Mouse (Mus musculus) gastrocnemius, postnatal 14 days (tissue): ENCODE measurements at regions not wholly inside any gene's neighbourhood (a gene's known extent, or its start where the extent isn't known, plus 50 kb on each side); places are given as distances from the start of the nearest gene placed in this dataset.
"Not testable (repeated sequence)": the region's sequence is repeated elsewhere in the genome, so short reads cannot be mapped to it uniquely, and the experiment has no call there.

Experiments
- DNase-seq: peaks from one replicate; pipeline ENCODE4 v3.0.0; 2021; ENCODE audit warnings: mixed read lengths
- intact Hi-C: fragments of 180-260 bp; cut with DNase I; formaldehyde crosslinking; loops from one replicate; pipeline ENCODE4 v1.15.1; 2025; ENCODE audit warnings: low total_unique reads

DNA sequence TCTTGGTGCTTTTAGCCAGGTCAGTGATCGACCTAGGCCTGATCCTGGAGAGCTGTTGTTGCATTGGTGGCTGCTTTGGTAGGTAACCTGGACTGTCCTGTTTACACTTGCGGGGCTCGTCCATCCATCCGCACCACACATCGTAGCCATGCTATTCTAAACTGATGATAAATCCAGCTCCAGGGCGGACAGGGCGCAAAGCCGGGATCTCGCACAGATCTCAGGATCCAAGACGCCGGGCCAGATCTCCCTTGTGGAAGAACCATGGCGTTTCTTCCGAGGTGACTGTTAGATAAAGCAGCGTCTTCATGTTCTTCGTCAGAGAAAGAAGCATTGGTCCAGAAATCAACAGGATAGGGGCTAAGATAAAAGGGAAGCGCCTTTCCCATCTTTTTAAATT is 115.6 kb downstream of the Sec16b start:
- DNase-seq, intact Hi-C loops: not testable (repeated sequence)

DNA sequence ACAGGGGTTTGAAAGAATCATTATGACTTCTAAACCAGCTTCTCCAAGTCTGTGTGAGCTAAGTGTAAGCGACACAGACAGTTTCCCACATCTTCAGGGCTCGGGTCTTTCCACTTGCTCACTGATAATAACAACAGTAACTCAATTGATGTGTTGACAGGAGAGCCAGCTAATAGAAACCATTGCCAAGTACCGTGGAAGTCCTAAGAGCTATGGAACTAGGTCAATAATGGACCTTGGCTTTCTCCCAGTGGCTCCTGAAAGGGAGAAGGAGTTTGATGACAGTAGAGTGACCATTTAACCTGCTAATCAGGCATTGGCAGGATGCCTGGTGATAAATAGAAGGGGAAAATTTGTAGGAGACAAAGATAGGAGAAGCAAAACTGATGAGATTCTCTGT is 126.1 kb downstream of the Sec16b start:
- intact Hi-C loops = no loop called here
- DNase-seq = no peak

DNA sequence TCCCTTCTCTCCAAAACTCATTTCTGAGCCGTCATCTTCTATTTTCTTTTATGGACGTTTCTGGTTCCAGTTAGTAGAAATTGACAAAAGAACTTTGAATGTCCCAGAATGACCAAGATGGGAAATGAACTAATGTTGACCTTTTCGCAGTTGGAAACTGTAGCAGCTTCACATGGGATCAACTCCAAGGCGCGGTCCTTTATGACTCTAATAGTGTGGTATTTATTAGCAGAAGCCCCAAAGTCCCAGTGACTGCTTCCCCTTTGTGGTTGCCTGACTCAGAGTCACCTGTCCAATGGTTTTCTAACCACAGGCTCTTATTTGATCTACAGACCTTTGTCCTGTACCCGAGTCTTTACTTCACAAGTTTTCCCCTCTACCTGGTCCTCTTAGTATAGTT is 126.9 kb downstream of the Sec16b start:
- no peak for DNase-seq

DNA sequence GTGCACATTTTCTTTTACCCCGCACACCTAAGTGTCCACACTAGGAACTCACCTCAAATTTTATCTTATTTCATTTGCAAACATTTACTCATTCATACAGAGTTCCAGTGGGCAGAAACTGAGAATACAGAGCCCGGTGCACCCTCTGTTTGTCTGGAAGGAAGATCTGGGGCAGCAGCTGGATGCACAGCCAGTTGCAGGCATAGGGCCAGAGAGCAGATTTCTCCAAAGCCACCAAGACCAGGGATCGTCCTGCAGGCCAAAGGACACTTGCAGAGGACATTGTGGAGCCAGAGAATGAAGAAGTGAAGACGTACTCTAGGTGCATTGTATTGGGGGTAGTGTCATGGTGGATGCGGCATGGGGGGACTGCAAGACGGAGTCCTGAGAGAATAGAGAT is 129.2 kb downstream of the Sec16b start:
- intact Hi-C loops = no loop called here

More for the DNA sequence above, 126.9 kb downstream of the Sec16b start:
- intact Hi-C loops = no loop called here

DNA sequence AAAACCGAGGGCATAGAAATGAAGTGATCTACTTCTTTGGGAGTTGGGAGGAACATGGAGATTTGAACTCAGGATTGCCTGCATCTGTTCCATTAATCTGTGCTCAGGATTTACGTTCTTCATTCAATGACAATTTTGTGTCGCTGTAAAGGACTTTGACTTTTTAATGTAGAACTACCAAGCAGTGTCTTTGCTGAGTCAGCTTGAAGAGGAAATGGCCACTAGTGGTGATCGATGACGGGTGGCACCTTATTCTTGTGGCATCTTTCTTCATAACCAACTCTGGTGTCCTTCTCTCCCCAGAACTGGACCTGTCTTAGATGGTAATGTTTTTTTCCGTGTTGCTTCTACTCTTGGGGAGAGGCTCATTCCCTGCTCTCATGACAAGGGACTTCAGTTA is 137.0 kb downstream of the Sec16b start:
- DNase-seq = no peak
- intact Hi-C loops = no loop called here

More for the DNA sequence above, 129.2 kb downstream of the Sec16b start:
- DNase-seq = no peak

DNA sequence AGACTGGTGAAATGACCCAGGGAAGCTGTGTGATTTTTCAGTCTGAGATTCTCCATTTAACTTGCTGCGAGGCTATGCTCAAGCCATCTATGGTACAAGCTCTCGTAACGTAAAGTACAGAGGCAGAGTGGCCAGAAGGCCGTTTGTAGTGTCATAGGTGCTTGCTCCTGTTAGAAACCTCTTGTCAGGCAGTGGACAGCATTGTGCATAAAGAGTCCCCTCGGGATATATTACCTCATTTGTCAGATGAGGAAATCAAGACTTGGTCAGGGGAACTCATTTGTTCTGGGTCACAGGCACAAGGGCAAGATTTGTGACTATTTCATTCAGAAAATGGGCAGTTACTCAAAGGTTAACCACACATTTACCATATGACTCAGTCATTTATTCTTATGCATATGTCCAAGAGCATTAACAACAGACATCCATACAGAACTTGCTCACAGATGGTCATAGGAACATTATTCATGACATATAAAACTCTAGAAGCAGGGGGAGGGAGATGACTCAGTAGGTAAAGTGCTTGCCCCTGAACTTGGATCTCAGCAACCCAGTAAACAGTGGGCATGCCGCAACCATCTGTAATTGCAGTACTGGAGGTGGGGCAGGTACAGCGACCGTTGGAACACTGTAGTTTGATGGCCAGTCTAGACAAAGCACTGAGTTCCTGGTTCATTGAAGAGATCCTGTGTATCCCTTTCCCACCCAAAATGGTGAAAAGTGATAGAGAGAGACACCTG is 139.3 kb downstream of the Sec16b start:
- intact Hi-C loops = no loop called here
- no peak for DNase-seq

DNA sequence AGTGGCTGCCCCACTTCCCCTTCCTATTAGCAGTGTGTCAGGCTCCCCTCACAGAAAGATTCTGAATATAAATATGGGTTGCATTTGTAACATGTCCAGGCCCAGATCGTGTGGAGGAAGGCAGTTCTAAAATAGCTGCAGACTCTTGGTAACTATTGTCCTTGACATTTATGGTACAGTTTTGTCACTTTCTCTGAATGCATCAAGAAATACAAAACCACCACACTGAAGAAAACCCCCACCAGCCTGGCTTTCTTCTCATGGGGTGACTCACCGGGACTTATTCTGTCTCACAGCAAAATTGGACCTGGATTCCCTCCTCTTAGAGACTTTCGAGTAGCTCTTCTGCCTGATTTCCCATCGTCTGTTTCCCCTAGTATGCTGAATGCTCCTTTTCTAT is 148.9 kb downstream of the Sec16b start:
- intact Hi-C loops = no loop called here
- no peak for DNase-seq

DNA sequence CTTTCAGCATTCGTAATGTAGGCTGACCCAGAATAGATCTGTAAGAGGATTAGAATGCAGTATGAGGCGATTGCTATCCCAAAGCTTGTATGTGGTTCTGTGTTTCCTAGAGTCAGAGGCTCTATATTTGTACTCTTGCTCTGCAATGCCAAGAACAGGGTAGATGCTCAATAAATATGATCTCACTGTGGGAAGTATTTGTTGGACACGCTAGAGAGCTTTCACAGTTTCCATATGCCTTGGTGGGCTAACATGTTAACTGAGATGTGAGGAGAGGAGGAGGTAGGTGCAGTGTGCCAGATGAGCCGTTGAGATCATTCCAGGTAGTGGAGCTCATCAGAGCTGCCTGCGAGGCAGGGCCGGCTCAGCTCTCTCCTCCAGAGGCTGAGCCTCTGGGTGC is 163.1 kb downstream of the Sec16b start:
- no peak for DNase-seq
- intact Hi-C loops = no loop called here

DNA sequence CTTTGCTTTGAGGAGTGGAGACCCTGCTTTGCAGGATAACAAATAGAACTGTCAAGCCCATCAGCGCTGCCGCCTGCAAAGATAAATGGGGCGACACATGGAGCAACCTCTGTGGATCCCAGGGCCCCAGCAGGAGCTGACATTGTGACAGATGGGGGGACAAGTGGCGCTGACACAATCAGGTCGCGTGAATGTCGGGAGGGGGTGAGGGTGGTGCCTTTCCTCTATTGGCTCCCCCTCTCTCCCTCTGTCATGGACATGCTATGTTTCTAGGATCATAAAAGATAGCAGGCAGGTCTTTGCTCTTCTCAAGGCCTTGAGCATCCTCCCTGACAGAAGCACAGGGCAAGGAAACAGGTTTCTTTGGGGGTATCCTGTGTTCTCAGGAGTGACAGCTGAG is 177.8 kb downstream of the Sec16b start:
- intact Hi-C loops = no loop called here
- no peak for DNase-seq

DNA sequence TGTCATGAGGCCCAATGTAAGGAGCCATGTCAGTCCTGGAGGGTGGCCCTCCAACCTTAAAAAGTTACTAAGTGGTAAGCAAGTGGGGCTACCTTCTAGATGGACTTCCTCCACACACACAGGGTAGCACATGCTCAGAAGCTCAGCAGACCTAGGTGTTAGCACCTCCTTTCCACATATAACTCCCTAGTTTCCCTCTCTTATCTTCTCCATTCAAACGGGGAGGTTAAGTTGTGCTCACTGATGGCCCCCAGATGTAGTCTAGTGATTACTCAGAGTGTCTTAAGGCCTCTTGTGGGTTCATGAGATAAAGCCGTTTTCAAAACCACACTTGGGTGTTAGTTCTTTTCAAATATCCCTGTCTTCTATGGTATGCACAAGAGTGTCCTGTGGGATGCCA is 188.7 kb downstream of the Sec16b start:
- no peak for DNase-seq
- intact Hi-C loops = no loop called here

DNA sequence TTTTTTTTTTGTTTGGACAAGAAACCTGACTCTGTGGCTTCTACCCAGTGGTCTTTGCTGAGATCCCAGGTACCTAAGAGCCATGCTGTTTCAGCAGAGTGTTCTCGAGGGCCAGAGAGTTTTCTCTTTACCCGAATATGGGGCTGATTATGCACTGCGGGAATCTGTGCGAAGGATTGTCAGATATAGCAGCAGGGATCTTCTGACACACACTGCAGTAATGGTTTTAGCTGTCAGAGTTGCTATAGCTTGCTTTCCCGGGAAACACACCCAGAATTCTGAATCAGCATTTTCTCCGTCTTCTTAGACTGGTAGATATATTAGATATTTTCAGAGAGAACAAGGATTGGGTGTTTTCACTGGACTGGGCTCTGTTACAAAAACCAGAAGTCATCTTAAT is 197.1 kb downstream of the Sec16b start:
- no peak for DNase-seq
- intact Hi-C loops = no loop called here

DNA sequence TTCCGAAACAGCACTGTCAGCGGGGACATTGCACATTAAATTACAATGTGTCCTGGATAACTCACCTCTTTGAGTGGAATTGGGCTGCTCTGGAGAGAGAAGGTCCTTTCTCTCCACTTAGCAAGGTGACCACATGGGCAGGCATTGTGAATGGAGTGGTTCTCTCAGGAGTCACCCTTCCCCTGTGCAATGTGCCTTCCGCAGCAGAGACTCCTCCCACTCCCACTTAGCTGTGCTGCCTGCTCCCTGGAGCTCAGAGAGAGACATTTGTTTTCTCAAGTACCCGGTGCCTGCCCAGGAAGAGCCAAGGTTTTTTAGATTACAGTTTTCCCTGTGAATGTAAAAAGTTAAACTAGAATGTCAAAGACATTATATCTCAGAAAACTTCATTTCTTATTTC is 198.8 kb downstream of the Sec16b start:
- intact Hi-C loops = no loop called here
- no peak for DNase-seq

DNA sequence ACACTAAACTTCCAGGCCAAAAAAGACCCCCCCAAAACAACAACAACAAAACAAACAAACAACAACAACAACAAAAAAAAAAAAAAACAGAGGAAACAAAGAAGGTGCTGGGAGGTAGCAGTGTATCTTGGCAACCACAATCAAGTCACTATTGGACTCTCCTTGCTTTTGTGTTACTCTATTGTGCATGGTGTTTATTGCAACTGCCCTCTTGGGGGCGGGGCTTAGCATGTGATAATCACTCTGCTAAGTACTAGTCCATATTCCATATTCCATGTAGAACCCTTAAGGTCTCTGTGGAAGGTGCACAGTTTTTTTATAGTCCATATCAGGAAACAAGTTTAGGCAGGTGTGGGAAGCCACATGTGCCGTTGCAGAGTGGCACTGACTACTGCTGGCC is 200.7 kb downstream of the Sec16b start:
- intact Hi-C loops = no loop called here
- no peak for DNase-seq

DNA sequence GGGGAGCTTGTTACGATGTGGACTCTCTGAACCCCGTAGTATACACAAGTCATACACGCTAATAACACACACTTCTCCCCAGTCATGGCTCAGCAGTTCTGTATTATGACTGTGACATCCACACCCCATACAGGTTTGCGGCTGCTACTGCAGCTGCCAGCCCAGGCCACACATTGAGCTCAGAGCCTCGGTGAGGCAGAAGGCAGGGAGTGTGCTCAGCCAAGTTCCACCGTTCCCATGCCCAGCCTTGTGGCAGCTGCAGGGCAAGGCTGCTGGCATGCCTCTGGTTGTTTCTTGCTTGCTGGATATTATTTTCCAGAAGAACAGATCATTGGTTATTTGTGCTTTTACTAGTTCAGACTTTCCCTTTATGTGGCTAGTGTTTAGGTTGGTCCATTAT is 202.6 kb downstream of the Sec16b start:
- intact Hi-C loops = no loop called here
- DNase-seq = peak; percentile 44

DNA sequence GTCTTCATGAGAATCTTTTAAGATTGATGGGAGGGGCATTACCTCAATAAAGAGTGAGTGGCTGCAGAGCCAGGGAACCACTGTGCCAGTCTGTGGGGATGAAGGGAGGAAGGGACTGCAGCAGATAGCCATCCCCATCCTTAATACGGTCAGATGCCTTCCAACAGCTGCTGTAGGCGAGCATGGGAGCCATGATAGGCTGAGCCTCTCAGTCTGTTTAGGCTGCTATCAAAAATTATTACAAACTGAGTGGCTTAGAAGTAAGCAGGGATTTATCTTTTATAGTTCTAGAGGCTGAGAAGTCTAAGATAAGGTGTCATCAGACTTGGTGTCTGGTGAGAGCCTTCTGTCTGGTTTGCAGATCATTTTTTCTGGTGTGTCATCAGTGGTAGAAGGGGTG is 204.3 kb downstream of the Sec16b start:
- intact Hi-C loops = no loop called here
- no peak for DNase-seq

DNA sequence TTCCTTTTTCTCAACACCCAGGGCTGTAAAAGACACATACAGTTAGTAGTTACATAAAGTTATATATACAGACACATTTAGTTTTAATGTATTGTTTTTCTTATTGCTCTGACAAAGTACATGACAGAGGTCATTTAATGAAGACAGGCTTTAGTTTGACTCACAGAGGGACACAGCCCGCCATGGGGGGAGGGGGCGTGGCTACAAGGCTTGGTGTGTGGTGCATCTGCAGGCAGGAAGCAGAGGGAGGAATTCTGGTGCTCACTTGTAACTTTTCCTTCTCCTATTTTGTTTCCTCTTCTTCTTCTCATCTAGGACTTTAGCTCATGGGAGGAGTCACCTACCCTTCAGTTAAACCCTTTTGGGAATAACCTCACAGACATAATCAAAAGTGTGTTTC is 206.0 kb downstream of the Sec16b start:
- intact Hi-C loops = no loop called here
- no peak for DNase-seq

DNA sequence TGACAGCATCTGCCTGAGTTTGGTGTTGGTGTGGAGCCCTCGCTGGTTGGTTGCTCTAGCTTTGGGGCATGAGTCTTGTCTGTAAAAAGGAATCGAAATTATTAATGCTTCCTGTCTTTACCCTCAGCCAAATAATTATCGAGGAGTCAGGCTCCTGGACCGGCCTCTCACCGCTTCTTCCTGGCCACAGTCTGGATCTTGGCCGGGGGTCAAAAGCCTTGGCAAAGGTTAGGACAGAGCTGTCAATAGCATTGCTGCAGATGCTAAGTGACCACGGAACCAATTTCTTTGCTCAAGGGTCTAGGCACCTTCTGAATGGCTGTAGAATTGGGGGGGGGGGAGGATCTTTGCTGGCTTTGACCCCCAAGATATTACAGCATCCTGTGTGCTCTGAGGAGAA is 207.3 kb downstream of the Sec16b start:
- DNase-seq = peak; percentile 32
- intact Hi-C loops = no loop called here

DNA sequence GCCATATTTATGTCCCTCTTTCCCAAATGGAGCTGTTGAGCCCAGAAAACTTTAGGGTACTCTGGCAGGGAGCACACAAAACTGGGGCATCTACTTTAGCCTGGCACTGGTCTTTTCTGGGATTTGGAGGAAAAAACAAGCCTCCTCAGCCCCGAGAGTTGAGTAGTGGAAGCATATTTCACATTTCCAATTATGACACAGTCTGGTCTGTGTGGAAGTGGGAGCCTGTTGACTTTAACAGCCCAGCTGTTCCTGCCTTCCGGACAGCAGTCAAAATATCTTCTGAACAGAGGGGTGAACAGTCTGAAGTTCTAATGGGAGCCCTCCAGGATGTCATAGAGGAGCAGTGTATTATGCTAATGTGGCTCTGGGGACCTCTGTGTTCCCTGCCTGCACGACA is 209.1 kb downstream of the Sec16b start:
- intact Hi-C loops = no loop called here
- DNase-seq = no peak

DNA sequence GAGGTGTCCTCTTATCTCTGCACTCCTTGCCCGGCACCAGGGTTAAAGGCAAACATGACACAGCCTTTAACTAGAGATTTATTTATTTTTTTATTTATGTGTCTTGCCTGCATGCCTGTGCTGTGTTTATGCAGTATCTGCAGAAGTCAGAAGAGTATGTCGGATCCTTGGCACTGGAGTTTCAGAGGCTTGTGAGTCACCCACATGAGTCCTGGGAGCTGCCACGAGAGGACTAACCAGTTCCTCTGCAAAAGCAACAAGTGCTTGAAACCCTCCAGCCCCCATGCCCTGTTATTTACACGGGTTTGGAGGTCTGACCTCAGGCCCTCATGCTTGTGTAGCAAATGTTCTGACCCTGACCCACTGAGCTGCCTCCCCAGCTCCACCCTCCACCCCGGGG is 210.6 kb downstream of the Sec16b start:
- DNase-seq = no peak
- intact Hi-C loops = no loop called here

DNA sequence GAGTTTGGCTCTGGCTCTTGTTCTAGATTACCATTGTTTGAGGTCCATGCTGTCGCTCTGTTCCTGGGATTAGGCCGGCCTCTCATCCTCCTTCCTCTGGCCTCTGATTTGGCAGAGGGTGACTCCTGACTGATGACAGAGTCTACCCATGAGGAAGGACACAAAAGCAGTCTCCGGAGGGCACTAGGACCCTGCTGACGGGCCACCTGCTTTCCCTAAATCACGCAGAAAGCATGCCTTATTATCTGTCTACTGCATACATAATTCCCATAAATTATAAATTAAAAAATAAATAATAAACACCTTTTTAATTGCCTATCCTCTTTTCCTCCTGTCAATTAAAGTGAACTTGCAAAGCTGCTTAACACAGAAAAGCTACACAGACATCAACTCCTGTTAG is 215.4 kb downstream of the Sec16b start:
- intact Hi-C loops = no loop called here
- DNase-seq = no peak

DNA sequence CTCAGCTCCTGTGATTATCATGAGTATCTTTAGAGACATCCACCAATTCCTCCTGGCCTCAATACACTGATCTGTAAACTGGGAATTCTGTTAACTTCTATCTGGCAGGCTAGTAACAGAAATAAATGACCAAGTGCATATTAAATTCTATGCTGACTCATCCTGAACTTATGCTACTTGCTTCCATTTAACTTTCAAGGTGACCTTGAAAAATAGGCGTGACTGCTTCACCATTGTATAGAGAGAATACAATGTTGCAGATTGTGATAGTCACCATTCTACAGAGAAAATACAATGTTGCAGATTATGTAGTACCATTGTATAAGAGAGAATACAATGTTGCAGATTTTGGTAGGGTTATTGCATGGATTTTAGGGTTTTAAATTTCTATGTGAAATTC is 224.6 kb downstream of the Sec16b start:
- DNase-seq = no peak
- intact Hi-C loops = no loop called here
